Mouse (Mus musculus) midbrain, embryonic 10.5 days (tissue): ENCODE results near the gene Prpf38b. TPM values are rescaled to one million over a fixed set of nuclear protein-coding genes. Genes with fewer than 3 reads are reported as not detected.
A peak's percentile ranks its signal among the peaks of the same experiment; 100 is the strongest.

Experiments
- DNase-seq: peaks from one replicate; pipeline ENCODE4 v3.0.0-alpha.2; 2017; ENCODE audit warnings: low spot score
- H3K27ac ChIP-seq: fragments of 300-500 bp; sonication (generic); replicated peaks from 2 replicates; pipeline ENCODE4 v1.5.1; 2016; ENCODE audit warnings: mild to moderate bottlenecking
- H3K27me3 ChIP-seq: fragments of 300-500 bp; sonication (generic); 2 replicates; pipeline ENCODE4 v1.6.1; 2016; ENCODE audit warnings: low read depth, mild to moderate bottlenecking; ENCODE audit not compliant: poor library complexity, severe bottlenecking
- H3K36me3 ChIP-seq: fragments of 300-500 bp; sonication (generic); 2 replicates; pipeline ENCODE4 v1.6.1; 2016; ENCODE audit warnings: mild to moderate bottlenecking, moderate library complexity
- H3K4me1 ChIP-seq: fragments of 300-500 bp; sonication (generic); 2 replicates; pipeline ENCODE4 v1.6.1; 2016
- H3K4me3 ChIP-seq: fragments of 300-500 bp; sonication (generic); 2 replicates; pipeline ENCODE4 v1.5.1; 2016; ENCODE audit warnings: mild to moderate bottlenecking, moderate library complexity
- H3K9me3 ChIP-seq: fragments of 300-500 bp; sonication (generic); replicated peaks from 2 replicates; pipeline ENCODE4 v1.6.1; 2016; ENCODE audit warnings: mild to moderate bottlenecking
- WGBS: fragments of 180-500 bp; shearing (Covaris S2); methylation state at CpG from one replicate; pipeline ENCODE4 v1.1.7; 2016; 5-methylcytosine and 5-hydroxymethylcytosine counted together
- polyA plus RNA-seq: library from polyadenylated mRNA; unstranded; fragments of >200 nt; fragmentation: Nextera tagmentation; extraction: Ambion mirVana; gene quantifications from 2 replicates; pipeline ENCODE4 v1.2.1, GENCODE M21; 2016

Prpf38b gene
- 67.2 and 68.3 TPM in 2 replicates for polyA plus RNA-seq

DNA sequence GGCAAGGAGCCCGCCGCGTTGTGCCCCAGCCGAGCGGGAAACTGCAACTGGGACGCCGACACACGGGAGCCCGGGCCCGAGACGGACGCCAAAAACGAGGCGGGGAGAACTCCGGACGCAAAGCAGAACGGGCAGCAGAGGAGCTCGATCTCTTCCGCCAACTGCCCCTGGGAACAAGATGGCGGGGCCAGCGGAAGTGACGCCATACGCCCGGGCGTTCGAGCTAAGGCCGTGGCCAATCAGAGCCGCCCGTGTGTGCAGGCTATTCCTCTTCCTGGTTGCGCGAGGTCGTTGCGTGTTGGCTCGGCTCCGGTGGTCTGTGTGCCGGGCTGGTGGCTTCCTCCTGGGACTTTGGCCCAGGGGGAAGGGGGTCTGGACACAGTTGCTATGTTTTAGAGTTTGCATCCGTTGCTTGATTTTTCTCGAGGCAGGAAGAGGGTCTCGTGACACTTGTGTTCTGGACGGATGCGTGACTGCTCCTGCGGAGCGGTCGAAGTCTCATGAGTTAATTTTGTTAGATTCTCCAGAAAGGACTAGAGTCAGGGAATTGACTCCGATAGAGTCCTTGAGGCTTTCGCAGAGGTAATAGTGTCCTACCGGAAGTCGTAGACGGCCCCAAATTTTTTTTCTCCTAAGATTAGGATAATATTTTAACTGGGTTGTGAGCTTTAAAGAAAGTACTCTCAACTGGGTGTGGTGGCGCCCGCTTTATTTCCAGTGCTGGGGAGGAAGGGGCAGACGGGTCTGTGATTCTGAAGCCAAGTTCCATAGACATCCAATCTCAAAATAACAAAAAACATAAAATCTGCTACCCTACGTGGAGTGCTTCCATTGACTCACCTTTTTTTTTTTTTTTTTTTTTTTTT lies at the start of gene Prpf38b:
TSS of gene Prpf38b (minus strand) at position 180 of the 866 bp plus-strand sequence.
- peaks cover 22% of the 10 kb centered on the region for H3K36me3 ChIP-seq
- H3K4me1 ChIP-seq, result peaks cover 22% of the 10 kb centered on the region
- WGBS, result under 1% methylated on average over 53 of the region's 53 CpGs
- H3K27ac ChIP-seq, result peak within 1 kb of the TSS; percentile 97
- peak within 1 kb of the TSS; percentile 99 for H3K4me3 ChIP-seq
- H3K9me3 ChIP-seq, result no peaks in the 10 kb centered on the region
- peak; percentile 99 for DNase-seq
- no peaks in the 10 kb centered on the region for H3K27me3 ChIP-seq

DNA sequence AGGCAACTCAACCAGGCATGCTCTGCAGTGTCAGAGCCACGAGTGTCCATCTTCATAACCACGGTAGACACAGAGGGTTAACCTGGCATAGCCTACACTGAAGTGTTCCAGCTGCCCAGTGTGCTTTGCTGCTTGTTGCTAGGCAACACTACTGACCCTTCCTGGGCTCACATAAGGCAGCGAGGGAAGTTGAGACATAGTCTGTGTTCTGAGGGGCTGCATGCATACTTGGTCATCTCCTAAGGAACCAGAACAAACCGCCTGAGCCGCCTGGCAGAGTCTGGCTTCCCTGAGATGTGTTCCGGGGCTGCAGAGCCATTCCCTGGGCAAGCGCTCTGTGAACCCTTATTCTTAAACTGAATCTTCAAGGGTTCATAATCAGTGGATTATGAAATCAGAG lies 49.7 kb upstream of the Prpf38b start:
- H3K9me3 ChIP-seq, result no peaks in the 10 kb centered on the region
- DNase-seq, result peak; percentile 75
- H3K36me3 ChIP-seq, result no peaks in the 10 kb centered on the region
- no peaks in the 10 kb centered on the region for H3K27me3 ChIP-seq
- peaks cover 36% of the 10 kb centered on the region for H3K4me1 ChIP-seq
- WGBS, result 22% methylated on average over 7 of the region's 7 CpGs
- H3K27ac ChIP-seq, result peak overlapping the region; percentile 84
- H3K4me3 ChIP-seq, result peak overlapping the region; percentile 40

DNA sequence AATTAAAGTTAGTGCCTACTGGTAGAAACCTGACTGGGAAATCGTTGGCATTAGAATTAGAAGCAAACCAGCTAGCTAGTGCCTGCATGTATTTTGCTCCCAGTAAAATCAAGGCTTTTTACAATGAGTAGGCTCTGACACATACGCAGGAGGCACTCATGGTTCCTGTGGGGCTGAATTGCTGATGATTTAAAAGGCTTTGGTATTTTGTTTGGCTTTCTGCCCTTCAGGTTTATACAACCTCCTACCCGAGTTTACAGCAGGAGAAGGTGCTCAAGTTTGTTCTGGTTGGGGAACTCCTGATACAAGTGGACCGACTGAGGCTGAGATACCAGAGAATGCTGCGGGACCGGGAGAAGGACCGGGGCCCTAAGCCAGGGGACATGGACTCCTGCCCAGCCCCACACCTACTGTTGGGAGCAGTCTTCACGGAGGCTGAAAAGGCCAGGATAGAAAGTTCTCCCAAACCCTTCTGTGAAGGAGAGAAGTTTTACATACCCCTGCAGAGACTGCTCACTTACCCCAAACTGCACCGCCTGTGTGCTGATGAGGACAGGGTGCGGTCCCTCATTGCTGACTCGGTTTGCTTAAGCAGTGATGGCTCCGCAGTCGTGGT lies 48.3 kb upstream of the Prpf38b start:
- no peak for DNase-seq
- WGBS, result 76% methylated on average over 13 of the region's 13 CpGs
- no peaks in the 10 kb centered on the region for H3K9me3 ChIP-seq
- no peaks in the 10 kb centered on the region for H3K27me3 ChIP-seq
- H3K27ac ChIP-seq, result peak overlapping the region; percentile 42; the same call in 1 of the 2 replicates
- no peak overlapping the region for H3K4me3 ChIP-seq
- no peaks in the 10 kb centered on the region for H3K36me3 ChIP-seq
- H3K4me1 ChIP-seq, result peaks cover 36% of the 10 kb centered on the region

DNA sequence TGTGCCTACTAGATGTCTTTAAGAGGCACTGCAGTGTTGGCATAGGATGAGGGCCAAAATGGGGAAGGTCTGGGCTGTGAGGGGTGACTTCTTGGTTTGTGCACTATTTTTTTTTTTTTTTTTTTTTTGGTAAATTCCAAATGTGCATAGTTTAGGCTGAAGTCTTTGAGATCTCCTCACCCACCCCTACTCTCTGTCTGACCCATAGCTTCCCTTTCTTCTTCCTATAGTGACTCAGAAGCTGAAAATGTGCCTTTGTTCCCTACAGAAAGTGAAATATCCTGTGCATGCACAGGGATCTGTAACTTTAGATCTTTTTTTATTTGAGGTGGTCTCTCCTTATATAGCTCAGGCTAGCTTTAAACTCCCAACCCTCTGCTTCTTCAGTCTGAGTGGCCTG lies 46.4 kb upstream of the Prpf38b start:
- H3K27me3 ChIP-seq, result no peaks in the 10 kb centered on the region
- H3K27ac ChIP-seq, result no peak overlapping the region
- H3K9me3 ChIP-seq, result no peaks in the 10 kb centered on the region
- H3K4me1 ChIP-seq, result peaks cover 32% of the 10 kb centered on the region
- no peak for DNase-seq
- H3K4me3 ChIP-seq, result no peak overlapping the region
- H3K36me3 ChIP-seq, result no peaks in the 10 kb centered on the region

DNA sequence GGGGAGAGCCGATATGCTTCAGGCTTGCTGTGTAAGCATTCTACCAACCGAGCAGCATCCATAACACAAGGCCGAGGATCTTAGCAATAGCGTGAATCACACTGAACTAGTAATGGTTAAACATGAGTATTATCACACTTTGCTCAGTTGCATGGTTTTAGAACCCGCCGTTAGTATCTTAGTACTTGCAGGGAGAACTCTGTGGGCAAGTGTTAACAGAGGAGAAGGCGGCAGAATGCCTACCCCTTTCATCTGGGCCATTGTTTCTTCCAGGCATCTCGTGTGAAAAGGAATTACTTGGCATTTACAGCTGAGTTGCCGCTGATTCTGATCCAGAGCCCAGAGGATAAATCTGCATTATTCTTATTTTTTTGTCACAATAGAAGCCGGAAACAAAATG lies 29.5 kb upstream of the Prpf38b start:
- H3K4me3 ChIP-seq, result no peak overlapping the region
- H3K9me3 ChIP-seq, result peaks cover 7% of the 10 kb centered on the region; the same call in 1 of the 2 replicates
- no peaks in the 10 kb centered on the region for H3K36me3 ChIP-seq
- no peaks in the 10 kb centered on the region for H3K27me3 ChIP-seq
- DNase-seq, result no peak
- peaks cover 5% of the 10 kb centered on the region for H3K4me1 ChIP-seq
- no peak overlapping the region for H3K27ac ChIP-seq
- 84% methylated on average over 10 of the region's 10 CpGs for WGBS

DNA sequence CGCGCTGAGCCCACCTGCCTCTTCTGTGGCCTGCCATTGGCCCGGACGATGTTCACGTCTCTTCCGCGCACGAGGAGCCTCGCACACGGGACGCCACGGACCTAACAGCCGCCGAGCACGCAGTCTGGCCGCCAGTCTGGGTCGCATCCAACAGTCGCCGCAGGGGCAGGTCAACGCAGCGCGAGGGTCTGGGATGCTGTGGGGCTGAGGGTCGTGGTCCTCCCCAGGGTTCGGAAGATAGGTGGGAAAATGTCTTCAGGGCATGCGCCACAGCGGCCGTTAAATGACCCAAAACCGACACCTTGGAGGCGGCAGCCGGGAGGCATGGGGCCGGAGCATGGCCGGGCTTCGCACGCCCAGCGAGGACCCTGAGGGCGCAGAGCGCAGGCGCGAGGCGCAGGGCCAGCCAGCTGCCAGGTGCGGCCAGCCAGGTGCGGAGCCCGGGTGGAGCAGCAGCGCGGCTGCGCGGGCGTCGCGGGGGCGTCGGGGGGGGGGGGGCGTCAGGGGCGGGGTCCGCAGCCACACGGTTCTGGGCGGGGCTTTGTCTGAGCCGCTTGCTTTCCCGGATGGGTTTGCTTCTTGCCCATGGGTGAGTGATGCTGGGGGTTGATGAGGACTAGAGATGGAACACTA lies 28.6 kb upstream of the Prpf38b start, which contains the start of gene Gm9857:
TSS of gene Gm9857 (minus strand) at position 445 of the 633 bp plus-strand sequence.
- no peak within 1 kb of the TSS for H3K27ac ChIP-seq
- H3K9me3 ChIP-seq, result peaks cover 7% of the 10 kb centered on the region; the same call in 1 of the 2 replicates
- H3K4me3 ChIP-seq, result peak within 1 kb of the TSS; percentile 48
- 60% methylated on average over 58 of the region's 59 CpGs for WGBS
- H3K36me3 ChIP-seq, result no peaks in the 10 kb centered on the region
- DNase-seq, result peak; percentile 27
- peaks cover 5% of the 10 kb centered on the region for H3K4me1 ChIP-seq
- no peaks in the 10 kb centered on the region for H3K27me3 ChIP-seq

DNA sequence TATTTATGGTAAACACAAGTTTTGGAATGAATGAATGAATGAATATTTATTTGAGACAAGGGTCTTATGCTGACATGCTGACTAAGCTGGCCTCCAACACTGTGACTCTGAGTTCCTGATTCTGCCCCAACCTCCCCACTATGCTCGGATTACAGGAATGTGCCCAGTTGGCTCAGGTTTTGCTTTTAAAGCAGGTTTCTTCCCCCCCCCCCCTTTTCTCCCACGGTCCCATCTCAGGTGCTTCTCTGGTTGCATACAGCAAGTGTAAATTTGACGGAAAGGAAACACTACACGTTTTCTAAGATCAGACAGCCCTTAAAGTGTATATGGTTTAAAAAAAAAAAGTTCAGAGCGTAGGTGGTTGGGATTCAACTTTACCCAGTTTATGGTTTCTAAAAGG lies 28.0 kb upstream of the Prpf38b start, which contains the start of gene Henmt1:
TSS of gene Henmt1 (plus strand) at position 301 of the 400 bp plus-strand sequence.
- no peak for DNase-seq
- Histone ChIP-seq H3K27ac (no peak within 1 kb of the TSS), H3K36me3 (no peaks in the 10 kb centered on the region), H3K27me3 (no peaks in the 10 kb centered on the region), H3K4me3 (peak within 1 kb of the TSS; percentile 48), H3K4me1 (peaks cover 5% of the 10 kb centered on the region), H3K9me3 (peaks cover 7% of the 10 kb centered on the region; the same call in 1 of the 2 replicates)
- WGBS, result 87% methylated on average over 5 of the region's 5 CpGs

DNA sequence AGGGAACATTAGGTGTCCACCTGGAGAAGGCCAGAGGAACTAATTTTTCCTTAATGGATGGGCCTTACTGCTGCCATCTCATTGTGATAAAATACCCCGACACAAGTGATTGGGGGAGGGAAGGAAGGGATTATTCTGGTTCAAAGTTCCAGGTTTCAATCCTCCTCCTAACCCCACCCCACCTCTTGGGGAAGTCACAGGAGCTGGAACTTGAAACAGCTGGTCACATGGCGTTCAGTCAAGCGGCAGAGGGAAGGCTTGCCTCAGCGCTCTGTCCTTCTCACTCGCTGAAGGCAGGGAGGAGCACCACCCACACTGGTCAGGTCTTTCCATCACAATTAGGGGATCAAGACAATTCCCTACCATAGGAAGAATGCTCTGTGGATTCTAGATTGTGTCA lies 27.2 kb upstream of the Prpf38b start:
- no peak for DNase-seq

DNA sequence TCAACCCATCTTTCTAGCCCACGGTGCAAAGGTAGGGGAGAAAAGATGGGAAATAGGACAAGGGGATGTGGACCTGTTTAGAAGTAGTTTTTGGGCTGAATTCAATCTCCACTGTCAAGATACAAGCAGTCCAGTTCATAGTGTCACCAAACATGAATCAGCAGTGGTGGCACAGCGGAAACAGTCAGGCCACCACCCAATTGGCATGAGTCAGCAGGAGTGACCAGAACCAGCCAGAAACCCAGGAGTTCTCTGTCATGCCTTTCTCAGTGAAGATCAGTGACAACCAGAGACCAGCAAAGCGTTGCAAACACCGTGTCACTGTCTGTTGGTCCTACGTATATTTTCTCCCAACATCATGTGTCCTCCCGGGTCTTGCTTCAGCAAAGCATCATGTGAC lies 22.0 kb upstream of the Prpf38b start:
- Histone ChIP-seq H3K9me3 (no peaks in the 10 kb centered on the region; the same call in 1 of the 2 replicates), H3K36me3 (no peaks in the 10 kb centered on the region), H3K4me3 (no peak overlapping the region), H3K27me3 (no peaks in the 10 kb centered on the region), H3K27ac (no peak overlapping the region), H3K4me1 (no peaks in the 10 kb centered on the region)
- no peak for DNase-seq
- 95% methylated on average over 6 of the region's 6 CpGs for WGBS

More for the DNA sequence above, 27.2 kb upstream of the Prpf38b start:
- H3K4me1 ChIP-seq, result peaks cover 5% of the 10 kb centered on the region
- H3K4me3 ChIP-seq, result no peak overlapping the region
- H3K36me3 ChIP-seq, result no peaks in the 10 kb centered on the region
- H3K9me3 ChIP-seq, result peaks cover 7% of the 10 kb centered on the region; the same call in 1 of the 2 replicates
- H3K27ac ChIP-seq, result no peak overlapping the region
- WGBS, result 91% methylated on average over 5 of the region's 5 CpGs
- H3K27me3 ChIP-seq, result no peaks in the 10 kb centered on the region

DNA sequence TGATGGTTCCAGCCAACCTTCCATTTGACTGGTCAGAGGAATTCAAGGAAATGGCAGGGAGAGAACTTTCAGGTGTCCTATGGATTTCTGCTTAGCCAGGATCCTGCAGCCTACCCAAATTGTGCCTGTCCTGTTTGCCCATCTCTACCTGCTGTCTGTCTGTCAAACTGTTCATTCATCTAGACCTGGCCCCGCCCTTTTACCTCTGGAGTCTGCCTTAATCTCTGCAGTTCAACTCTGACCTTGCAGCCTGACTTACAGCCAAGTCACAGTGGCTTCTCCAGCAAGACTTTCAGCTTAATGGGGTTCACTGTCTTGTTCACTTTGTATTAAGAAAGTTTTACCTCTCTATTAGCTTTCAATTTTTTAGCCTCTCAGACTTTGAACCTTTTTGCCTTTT lies 14.8 kb upstream of the Prpf38b start:
- WGBS, result 79% methylated on average over 1 of the region's 1 CpGs
- no peaks in the 10 kb centered on the region; the same call in 1 of the 2 replicates for H3K9me3 ChIP-seq
- H3K4me1 ChIP-seq, result no peaks in the 10 kb centered on the region
- no peak for DNase-seq
- no peak overlapping the region for H3K4me3 ChIP-seq
- no peaks in the 10 kb centered on the region for H3K36me3 ChIP-seq
- H3K27ac ChIP-seq, result no peak overlapping the region
- no peaks in the 10 kb centered on the region for H3K27me3 ChIP-seq

DNA sequence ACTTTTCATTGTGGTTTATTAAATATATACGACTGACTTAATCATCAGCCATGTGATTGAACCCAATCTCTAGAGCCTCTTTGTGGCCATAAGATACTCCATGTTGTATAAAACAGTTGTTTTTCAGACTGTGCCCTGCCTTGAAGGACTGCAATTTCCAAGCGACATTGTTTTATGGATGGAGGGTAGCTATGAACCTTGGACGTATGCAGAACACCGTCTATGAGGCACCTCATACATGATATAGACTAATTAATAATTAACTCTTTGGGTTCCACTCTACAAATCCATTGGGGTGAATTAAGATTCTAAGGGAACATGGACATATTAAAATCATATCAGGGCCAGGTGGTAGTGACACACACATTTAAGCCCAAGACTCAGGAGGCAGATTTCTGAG lies 14.2 kb upstream of the Prpf38b start:
- WGBS, result 93% methylated on average over 4 of the region's 4 CpGs
- H3K9me3 ChIP-seq, result no peaks in the 10 kb centered on the region; the same call in 1 of the 2 replicates
- H3K27me3 ChIP-seq, result no peaks in the 10 kb centered on the region
- no peak for DNase-seq
- H3K4me3 ChIP-seq, result no peak overlapping the region
- H3K27ac ChIP-seq, result no peak overlapping the region
- no peaks in the 10 kb centered on the region for H3K36me3 ChIP-seq
- peaks cover 4% of the 10 kb centered on the region; the same call in 1 of the 2 replicates for H3K4me1 ChIP-seq

DNA sequence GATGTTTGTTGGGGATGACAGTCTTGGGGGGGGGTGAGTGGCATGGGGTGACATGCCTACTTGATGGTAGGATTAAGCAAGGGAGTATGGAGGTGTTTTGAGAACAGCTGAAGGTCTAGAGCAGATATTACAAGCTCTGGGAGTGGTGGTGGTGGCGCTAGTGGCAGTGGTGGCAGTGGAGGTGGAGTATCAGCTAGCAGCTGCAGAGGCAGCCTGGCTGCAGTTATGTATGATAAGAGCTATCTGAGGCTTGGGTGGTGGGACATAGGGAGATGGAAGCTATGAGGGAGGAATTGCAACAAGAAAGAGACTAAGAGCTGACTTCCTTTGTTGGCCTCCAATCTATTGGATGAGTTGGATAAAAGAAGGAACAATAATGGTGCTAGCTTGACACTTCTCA lies 10.3 kb upstream of the Prpf38b start:
- Histone ChIP-seq H3K27ac (no peak overlapping the region), H3K36me3 (no peaks in the 10 kb centered on the region), H3K9me3 (no peaks in the 10 kb centered on the region), H3K4me1 (peaks cover 9% of the 10 kb centered on the region; the same call in 1 of the 2 replicates), H3K27me3 (no peaks in the 10 kb centered on the region), H3K4me3 (no peak overlapping the region)
- 88% methylated on average over 1 of the region's 1 CpGs for WGBS
- DNase-seq, result no peak
